Mouse (Mus musculus) forebrain, postnatal 0 days (tissue): ENCODE measurements at regions not wholly inside any gene's neighbourhood (a gene's known extent, or its start where the extent isn't known, plus 50 kb on each side); places are given as distances from the start of the nearest gene placed in this dataset.

ENCODE experiments used
- ATAC-seq: fragments of 200-750 bp; cut with Nextera tagmentation; 2 replicates; pipeline ENCODE4 v1.8.0; 2017; ENCODE audit warnings: mild to moderate bottlenecking, moderate library complexity
- DNase-seq: peaks from one replicate; pipeline ENCODE4 v3.0.0-alpha.2; 2015
- H3K27ac ChIP-seq: fragments of 300-500 bp; sonication (generic); 2 replicates; pipeline ENCODE4 v1.5.1; 2014; ENCODE audit warnings: low read depth, mild to moderate bottlenecking, antibody characterized with exemption, low read length, moderate library complexity, mixed read lengths
- H3K27me3 ChIP-seq: fragments of 300-500 bp; sonication (generic); 2 replicates; pipeline ENCODE4 v1.6.1; 2014; ENCODE audit warnings: mild to moderate bottlenecking, low read length, mixed read lengths; ENCODE audit not compliant: insufficient read depth
- H3K36me3 ChIP-seq: fragments of 300-500 bp; sonication (generic); 2 replicates; pipeline ENCODE4 v1.6.1; 2014; ENCODE audit warnings: mild to moderate bottlenecking, moderate library complexity; ENCODE audit not compliant: insufficient read depth
- H3K4me1 ChIP-seq: fragments of 300-500 bp; sonication (generic); 2 replicates; pipeline ENCODE4 v1.6.1; 2014; ENCODE audit warnings: antibody characterized with exemption; ENCODE audit not compliant: insufficient read depth
- H3K4me2 ChIP-seq: fragments of 300-500 bp; sonication (generic); 2 replicates; pipeline ENCODE4 v1.6.1; 2014; ENCODE audit warnings: low read depth, mild to moderate bottlenecking, moderate library complexity
- H3K4me3 ChIP-seq: fragments of 300-500 bp; sonication (generic); 2 replicates; pipeline ENCODE4 v1.5.1; 2014; ENCODE audit warnings: low read depth, low read length, mixed read lengths
- H3K9ac ChIP-seq: fragments of 300-500 bp; sonication (generic); 2 replicates; pipeline ENCODE4 v1.6.1; 2014; ENCODE audit warnings: mild to moderate bottlenecking
- H3K9me3 ChIP-seq: fragments of 300-500 bp; sonication (generic); 2 replicates; pipeline ENCODE4 v1.6.1; 2016; ENCODE audit warnings: low read length
- CTCF ChIP-seq: sonication (generic); IDR thresholded peaks from 2 replicates; pipeline ENCODE4 v1.5.1; 2016; ENCODE audit warnings: antibody characterized with exemption, control low read depth, low read depth
- WGBS: fragments of 180-500 bp; shearing (Covaris S2); extraction: QIAGEN DNeasy Blood & Tissue Kit; methylation state at CpG from one replicate; pipeline ENCODE4 v1.1.7; 2014; 5-methylcytosine and 5-hydroxymethylcytosine counted together

DNA sequence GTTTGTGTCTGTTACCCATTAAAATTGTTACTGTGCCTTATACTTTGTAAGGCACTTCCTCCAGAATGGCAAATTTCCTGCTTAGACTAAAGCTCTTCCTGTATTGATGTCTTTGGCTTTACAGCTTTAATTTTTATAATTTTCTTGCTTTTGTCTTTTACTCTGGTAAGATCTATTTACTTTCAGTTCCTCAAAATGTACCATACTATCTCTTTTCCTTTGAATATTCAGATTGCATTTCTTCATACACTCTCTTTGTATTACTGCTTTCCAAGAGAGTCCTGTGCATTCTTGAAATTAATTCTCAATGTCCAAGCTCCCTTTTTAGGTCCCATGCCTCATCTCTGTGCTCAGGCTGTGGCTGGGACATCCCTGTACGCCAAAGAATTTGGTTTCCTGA, 627.7 kb downstream of the Ttll7 start:
- Histone ChIP-seq H3K4me3 (no peak overlapping the region), H3K36me3 (no peaks in the 10 kb centered on the region), H3K9me3 (no peaks in the 10 kb centered on the region), H3K9ac (no peak overlapping the region), H3K27ac (no peak overlapping the region), H3K4me2 (no peak overlapping the region), H3K27me3 (no peaks in the 10 kb centered on the region), H3K4me1 (no peaks in the 10 kb centered on the region)
- no peak for ATAC-seq
- no peak for DNase-seq
- 84% methylated on average over 1 of the region's 1 CpGs for WGBS
- no peak for TF ChIP-seq CTCF
